Mouse (Mus musculus): ENCODE measurements around the gene Opa1.
A peak's percentile ranks its signal among the peaks of the same experiment; 100 is the strongest.

The Opa1 gene

GRCm38 (mm10) chr16:29579167-29579786 lies at the start of gene Opa1:
Gene Opa1, plus strand, starts transcription at chr16:29579334.
- peak; percentile 77 for DNase-seq (ENCODE audit: extremely low read depth, low read depth)

DNA sequence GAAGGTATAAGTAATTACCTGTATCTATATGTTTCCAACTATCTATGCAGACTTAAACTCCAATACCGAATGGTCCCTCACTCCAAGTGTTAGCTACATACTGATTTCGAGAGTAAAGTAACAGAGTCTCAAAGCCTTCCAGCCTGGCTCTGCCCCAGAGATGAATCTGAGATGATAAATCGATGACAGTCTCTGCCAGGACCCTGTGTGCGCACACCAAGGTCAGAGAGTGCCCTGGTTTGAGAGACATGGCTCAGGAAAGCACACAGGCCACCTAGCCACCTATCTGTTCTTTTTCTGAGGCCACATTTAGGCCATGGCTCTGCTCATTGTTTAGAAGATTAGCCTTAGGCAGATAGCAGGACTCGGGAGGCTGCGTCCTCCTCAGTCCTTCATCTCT lies 45.5 kb upstream of the Opa1 start:
- no peak for DNase-seq (ENCODE audit: extremely low read depth, low read depth)

DNA sequence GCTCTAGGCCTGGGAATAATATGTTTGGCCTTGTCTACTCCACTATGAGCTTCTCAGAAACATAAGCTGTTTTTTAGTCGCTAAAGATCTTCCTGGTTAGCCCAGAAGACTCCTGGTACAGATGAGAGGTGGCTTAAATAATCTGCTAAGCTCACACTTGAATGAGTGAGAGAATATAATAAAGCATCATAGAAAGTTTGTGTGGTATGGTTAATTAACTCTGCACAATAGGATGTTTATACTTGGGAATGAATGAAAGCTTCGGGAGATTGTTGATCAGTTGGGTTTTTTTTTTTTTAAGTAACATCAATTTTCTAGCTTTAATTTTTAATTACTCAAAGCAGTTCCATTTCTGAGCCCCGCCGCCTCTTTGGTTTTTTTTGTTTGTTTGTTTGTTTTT lies 43.3 kb upstream of the Opa1 start:
- no peak for DNase-seq (ENCODE audit: extremely low read depth, low read depth)

- DNase-seq (ENCODE audit: extremely low read depth, low read depth): no peak
Observed at GRCm38 (mm10) chr16:29536411-29537204, 42.5 kb upstream of the Opa1 start.

- DNase-seq (ENCODE audit: extremely low read depth, low read depth): no peak
Observed at GRCm38 (mm10) chr16:29539906-29540305, 39.2 kb upstream of the Opa1 start.

DNA sequence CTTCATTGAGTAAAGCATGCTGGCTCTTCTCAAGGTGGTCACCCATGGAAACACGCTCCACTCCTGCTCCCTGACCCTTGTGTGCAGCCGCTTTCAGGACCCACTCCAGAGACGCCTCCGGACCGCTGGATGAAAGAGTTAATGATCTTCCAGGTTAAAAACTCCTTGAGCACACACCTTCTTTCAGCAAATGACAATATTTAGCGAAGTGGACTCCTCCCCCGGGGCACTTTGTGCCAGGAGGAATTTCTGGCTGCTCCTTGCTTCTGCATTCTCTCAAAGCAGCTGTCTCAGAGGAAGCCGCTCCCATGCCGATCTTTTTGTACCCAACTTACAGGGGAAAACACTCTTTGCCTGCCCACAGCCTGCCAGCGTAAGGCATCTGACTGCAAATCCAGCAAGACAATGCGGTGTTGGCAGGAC lies 37.9 kb upstream of the Opa1 start:
- no peak for DNase-seq (ENCODE audit: extremely low read depth, low read depth)

DNA sequence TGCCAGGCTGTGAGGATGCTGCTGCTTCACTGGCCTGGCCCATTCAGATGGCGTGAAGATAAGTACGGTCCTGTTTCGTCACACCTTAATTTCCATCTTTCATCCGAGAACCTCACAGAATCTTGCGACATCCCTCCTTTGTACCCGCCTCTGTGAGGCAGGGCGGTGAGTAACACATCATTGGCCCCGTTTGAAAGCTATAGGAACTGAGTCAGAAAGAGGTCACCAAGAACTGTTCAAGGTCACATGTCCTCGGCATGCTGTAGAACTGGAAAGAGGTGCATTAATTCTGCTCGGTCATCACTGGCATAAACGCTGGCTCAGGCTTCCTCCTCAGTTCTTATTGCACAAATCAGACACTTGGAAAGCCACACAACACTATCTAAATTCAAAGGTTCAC lies 34.3 kb upstream of the Opa1 start, which contains the start of gene Atp13a4:
TSS of gene Atp13a4 (minus strand) at position 36 of the 400 bp plus-strand sequence.
- no peak for DNase-seq (ENCODE audit: extremely low read depth, low read depth)

DNA sequence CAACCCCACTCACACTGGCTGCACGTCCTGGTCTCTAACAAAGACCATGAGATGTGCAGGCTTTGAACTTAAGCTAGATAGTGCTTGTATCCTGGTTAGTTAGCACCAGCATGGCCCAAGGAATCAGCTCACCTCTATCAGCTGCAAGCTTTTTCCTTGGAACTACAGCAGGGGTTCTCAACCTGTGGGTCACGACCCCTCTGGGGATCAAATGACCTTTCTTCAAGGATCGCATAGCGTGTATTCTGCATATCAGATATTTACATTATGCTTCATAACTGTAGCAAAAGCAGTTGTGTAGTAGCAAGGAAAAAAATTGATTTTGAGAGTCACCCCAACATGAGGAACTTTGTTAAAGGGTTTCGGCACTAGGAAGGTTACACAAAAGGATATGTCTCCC lies 19.5 kb upstream of the Opa1 start:
- no peak for DNase-seq (ENCODE audit: extremely low read depth, low read depth)

- DNase-seq (ENCODE audit: extremely low read depth, low read depth): no peak
Observed at GRCm38 (mm10) chr16:29560454-29560853, 18.7 kb upstream of the Opa1 start.

DNA sequence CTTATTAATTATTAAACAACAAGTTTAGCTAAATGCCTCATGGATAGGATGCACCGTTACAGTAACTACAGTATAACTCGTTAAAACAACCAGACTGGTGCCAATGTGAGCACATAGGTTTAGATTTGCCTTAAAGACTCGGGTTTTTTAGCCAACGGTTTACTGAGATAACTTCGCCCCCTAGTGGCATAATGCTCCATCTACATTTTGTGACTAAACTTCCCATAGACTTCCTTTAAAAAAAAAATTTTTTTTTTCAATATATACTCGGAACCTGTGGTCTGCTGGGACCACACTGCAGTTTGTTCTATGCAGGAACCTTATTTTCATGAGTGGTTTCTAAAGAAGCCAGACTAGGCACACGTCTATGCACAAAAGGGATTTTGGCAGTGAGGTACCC lies 18.3 kb upstream of the Opa1 start:
- peak; percentile 39 for DNase-seq (ENCODE audit: extremely low read depth, low read depth)

- DNase-seq (ENCODE audit: extremely low read depth, low read depth): no peak
Observed at GRCm38 (mm10) chr16:29574013-29574412, 5.1 kb upstream of the Opa1 start.

- DNase-seq (ENCODE audit: extremely low read depth, low read depth): peak; percentile 16
Observed at GRCm38 (mm10) chr16:29575620-29576019, 3.5 kb upstream of the Opa1 start.

GRCm38 (mm10) chr16:29579787-29580176 lies 648 bp downstream of the Opa1 start:
- peak; percentile 19 for DNase-seq (ENCODE audit: extremely low read depth, low read depth)

- DNase-seq (ENCODE audit: extremely low read depth, low read depth): no peak
Observed at GRCm38 (mm10) chr16:29592171-29592570, 13.0 kb downstream of the Opa1 start.

DNA sequence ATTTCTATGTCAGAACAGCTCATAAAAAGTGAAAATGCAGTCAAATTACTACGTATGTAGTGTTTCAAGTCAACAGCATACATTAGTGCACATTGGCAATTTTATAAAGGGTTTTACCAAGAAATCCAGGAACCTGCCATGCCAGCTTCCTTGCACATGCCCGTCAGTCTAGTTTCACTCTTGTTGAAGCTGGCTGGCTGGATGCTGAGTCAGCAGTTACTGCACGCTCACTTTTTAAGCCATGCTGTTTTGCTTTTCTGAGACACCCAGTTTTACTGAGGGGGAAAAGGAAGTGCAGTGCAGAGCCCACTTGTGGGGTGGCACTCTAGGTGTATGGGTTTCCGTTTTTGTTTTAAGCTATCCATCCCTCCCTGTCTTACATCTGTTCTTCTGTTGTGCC lies 18.0 kb downstream of the Opa1 start:
- DNase-seq (ENCODE audit: extremely low read depth, low read depth): no peak

GRCm38 (mm10) chr16:29605546-29605945 lies 26.4 kb downstream of the Opa1 start:
- DNase-seq (ENCODE audit: extremely low read depth, low read depth): no peak

DNA sequence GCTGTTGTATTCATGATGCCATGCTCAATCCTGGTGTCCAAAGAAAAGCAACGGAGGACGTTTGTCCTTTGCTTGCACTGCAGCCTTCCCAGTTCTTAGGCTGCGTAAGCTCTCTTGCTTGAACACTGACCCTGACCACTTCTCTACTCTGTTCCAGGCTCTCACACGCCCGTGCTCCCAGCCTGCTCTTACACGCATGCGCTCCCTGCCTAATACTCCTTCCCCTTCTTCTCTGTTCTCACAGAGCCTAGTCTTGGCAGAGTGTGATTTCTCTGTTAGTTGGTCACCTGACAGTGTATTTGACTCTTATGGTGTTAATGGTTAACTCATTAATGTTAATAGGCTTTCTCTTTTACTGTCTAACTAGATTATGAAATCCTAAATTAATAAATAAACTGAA lies 28.0 kb downstream of the Opa1 start:
- DNase-seq (ENCODE audit: extremely low read depth, low read depth): no peak

DNA sequence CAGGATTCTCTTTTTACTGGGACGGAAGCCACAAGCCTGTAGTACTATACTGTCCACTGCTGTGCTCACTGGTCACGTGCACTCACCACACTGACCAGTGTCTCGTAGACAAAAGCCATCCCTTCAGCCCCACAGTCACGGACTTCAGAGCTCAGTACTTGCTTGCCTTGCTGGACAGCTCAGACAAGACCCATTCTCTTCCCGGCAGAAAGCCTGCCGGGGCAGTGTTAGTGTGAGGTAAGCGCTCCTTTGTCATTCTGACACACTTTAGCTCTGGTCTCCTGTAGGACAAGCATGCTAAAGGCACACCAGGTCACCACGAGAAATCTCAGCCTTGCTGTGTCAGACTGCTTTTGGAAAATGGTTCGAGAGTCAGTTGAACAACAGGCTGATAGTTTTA lies 35.6 kb downstream of the Opa1 start:
- DNase-seq (ENCODE audit: extremely low read depth, low read depth): no peak

DNA sequence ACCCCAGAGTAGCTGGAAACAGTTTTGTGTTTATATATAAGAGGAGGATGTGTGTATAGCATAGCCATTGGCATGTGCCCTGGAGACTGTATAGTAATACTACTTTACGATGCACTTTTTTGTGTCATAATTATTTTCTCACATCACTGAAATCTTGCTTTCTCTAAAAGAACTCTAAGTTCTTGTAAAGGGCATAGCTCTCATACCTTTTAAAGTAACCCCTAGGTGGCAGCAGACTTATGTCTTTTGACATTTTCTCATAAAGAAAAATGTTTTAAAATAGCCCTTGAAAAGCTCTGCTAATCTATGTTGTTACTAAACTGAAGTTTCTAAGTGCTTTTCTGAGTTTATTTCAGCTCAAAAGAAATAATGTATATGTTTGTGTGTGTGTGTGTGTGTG lies 49.9 kb downstream of the Opa1 start:
- peak; percentile 14 for DNase-seq (ENCODE audit: extremely low read depth, low read depth)

DNA sequence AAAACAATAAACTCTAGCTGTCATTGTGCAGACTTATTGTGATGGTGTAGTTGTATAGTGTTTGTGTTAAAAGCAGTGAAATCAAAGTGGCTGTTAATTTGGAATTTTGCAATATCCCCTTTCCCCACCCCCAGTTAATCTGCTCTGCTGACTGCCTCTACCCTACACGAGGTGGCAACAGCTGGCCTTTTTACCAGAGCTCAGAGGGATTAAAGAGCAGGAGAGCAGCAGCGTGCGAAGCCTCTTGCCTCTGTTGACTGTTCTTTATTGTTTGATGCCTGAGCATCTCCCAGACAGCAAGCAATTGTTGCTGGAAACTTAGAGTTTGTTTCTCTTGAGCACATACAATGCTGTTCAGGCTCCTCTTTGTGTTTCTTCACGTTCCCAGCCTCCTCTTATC lies 56.6 kb downstream of the Opa1 start:
- no peak for DNase-seq (ENCODE audit: extremely low read depth, low read depth)

DNA sequence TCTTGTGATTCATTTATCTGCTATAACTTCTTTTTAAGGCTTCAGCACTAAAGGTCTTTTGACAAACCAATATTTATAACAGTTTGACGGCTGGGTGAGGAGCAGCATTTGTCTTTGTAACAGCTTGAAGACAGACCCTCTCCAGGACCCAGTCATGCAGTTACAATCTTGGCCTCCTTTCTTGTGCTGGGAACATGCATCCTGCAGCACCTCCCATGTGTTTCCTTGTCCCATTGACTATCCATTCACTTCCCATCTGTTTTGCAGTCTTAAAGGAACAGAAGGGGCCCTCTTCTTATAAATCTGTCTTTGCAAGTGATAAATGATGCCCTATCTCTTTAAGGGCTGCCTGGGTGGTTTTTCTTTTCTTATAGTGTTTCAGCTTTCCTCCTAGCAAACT lies 63.2 kb downstream of the Opa1 start:
- no peak for DNase-seq (ENCODE audit: extremely low read depth, low read depth)

DNA sequence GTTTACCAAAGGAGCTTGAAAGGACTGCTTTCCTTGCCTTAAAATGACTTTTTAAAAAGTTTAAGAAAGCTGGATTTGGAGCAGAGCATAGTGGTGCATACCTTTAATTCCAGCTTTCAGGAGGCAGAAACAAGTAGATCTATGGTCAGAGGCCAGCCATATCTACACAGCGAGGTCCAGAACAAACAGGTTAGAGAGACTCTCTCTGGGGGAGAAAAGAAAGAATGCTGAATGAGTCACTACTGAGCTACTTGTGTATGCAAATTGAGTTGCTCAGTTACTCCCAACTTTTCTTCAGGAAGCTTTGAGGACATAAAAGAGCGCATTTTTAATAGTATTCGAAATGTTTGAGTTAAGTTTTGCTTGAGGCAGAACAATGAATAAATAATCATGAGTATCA lies 65.7 kb downstream of the Opa1 start:
- no peak for DNase-seq (ENCODE audit: extremely low read depth, low read depth)

- DNase-seq (ENCODE audit: extremely low read depth, low read depth): no peak
Observed at GRCm38 (mm10) chr16:29646202-29646601, 67.1 kb downstream of the Opa1 start.
